Comparison of ENCODE assay signal across 15 mouse cellular contexts in the genomic region with DNA sequence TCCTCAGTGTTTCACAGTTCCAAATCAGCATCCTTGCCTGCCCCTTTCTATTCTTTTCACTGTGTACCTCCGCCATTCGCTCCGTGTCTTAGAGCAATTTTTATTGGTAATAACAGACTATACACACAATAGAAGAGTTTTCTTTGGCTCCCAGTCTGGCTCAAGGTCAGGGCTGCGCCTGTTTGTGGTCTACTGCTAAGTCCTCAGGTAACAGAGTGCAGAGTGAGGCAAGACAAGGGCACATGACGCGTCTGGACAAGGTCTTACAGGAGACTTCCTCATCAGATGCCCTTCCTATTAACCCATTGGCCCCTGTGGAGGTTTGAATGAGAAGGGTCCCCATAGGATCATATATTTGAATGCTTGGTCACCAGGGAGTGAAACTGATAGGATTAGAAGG.
"Had no signal": no experiment of that assay in that cellular context is flagged by ENCODE, and none has a peak within 500 bp of the region (broad histone marks: within the 10 kb centered on the region; RNA-seq: fewer than 3 reads in every experiment).

No protein-coding gene starts in this region.

- H3K4me3 ChIP-seq: left cerebral cortex, adult 2 months; liver, embryonic 13.5 days; lung, embryonic 15.5 days; midbrain, embryonic 12.5 days; midbrain, embryonic 15.5 days; neural tube, embryonic 12.5 days; neural tube, embryonic 15.5 days had no signal

- H3K4me1 ChIP-seq: midbrain, embryonic 12.5 days; midbrain, embryonic 15.5 days; neural tube, embryonic 12.5 days; neural tube, embryonic 15.5 days had no signal

- ATAC-seq: intestine, postnatal 0 days; midbrain, embryonic 15.5 days had no signal

- H3K4me2 ChIP-seq: liver, embryonic 13.5 days; lung, embryonic 15.5 days; midbrain, embryonic 12.5 days; midbrain, embryonic 15.5 days; neural tube, embryonic 12.5 days; neural tube, embryonic 15.5 days had no signal

- H3K9me3 ChIP-seq: liver, embryonic 13.5 days; lung, embryonic 15.5 days; midbrain, embryonic 12.5 days; midbrain, embryonic 15.5 days; neural tube, embryonic 12.5 days; neural tube, embryonic 15.5 days had no signal

- H3K36me3 ChIP-seq: liver, embryonic 13.5 days; lung, embryonic 15.5 days; midbrain, embryonic 12.5 days; midbrain, embryonic 15.5 days; neural tube, embryonic 12.5 days; neural tube, embryonic 15.5 days had no signal

- DNase-seq: kidney, adult 2 months; kidney, postnatal 25 days; layer of hippocampus, postnatal 36 days; liver, embryonic 13.5 days; right cerebral cortex, postnatal 14 days; right cerebral cortex, postnatal 4 days; thymus, postnatal 4 days had no signal

- H3K9ac ChIP-seq: liver, embryonic 13.5 days; lung, embryonic 15.5 days; midbrain, embryonic 12.5 days; midbrain, embryonic 15.5 days; neural tube, embryonic 12.5 days; neural tube, embryonic 15.5 days had no signal

- H3K27me3 ChIP-seq: liver, embryonic 13.5 days; lung, embryonic 15.5 days; midbrain, embryonic 12.5 days; midbrain, embryonic 15.5 days; neural tube, embryonic 12.5 days; neural tube, embryonic 15.5 days had no signal

- H3K27ac ChIP-seq: kidney, postnatal 0 days; left cerebral cortex, adult 2 months; liver, embryonic 13.5 days; lung, embryonic 15.5 days; midbrain, embryonic 12.5 days; midbrain, embryonic 15.5 days; neural tube, embryonic 12.5 days; neural tube, embryonic 15.5 days had no signal
